Mouse (Mus musculus) C2C12 (cell line): ENCODE data around the gene Snrpd3.
"Not testable (repeated sequence)": the region's sequence is repeated elsewhere in the genome, so short reads cannot be mapped to it uniquely, and the experiment has no call there.

Experiments used
- CTCF ChIP-seq: IDR thresholded peaks from one replicate; pipeline ENCODE4 v1.5.1; 2011; ENCODE audit not compliant: control insufficient read depth, insufficient read depth, insufficient read length
- FOSL1 ChIP-seq: IDR thresholded peaks from one replicate; pipeline ENCODE4 v1.8.0; 2011; ENCODE audit warnings: mild to moderate bottlenecking, low read length; ENCODE audit not compliant: poor library complexity, insufficient read depth, severe bottlenecking
- MAX ChIP-seq: IDR thresholded peaks from one replicate; pipeline ENCODE4 v1.6.1; 2011; ENCODE audit warnings: mild to moderate bottlenecking, control low read depth
- MYOG ChIP-seq: IDR thresholded peaks from one replicate; pipeline ENCODE4 v1.6.1; 2011; ENCODE audit not compliant: control insufficient read depth, insufficient read length; ENCODE audit errors: extremely low read depth
- USF1 ChIP-seq: IDR thresholded peaks from one replicate; pipeline ENCODE4 v1.6.1; 2011; ENCODE audit warnings: low read depth, mild to moderate bottlenecking, control low read depth, moderate library complexity

DNA sequence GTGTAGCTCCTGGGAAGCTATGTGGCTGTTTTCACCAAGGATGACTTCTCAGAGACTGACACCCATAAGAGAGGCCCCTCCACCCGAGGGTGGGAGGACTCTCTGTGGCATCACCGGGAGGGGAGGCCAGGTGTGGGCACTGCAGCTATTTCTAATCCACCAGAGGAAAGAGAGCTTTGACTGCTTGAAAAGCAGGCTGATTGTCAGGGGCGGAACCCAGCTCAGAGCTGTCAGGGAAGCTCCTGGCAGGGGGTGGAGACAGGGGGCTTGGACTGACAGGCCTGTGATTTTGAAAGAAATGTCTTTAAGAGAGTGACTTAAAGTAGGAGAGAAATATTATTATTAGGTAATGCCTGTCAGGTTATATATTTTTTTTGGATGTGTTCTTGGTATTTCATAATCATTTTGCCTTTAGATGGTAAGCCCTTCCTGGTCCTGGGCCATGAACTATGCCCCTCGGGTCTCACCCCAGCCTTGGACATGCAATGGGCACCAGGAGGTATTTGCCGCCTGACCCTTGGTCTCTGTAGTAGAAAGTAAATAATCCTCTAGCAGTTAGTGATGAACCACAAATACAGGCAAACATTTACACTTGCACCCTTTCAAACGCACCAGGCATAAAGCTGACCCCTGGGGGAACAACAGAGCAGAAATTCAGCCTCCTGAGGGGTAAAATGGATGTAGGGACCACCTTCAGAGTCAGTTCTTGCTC lies 42.1 kb upstream of the Snrpd3 start:
- TF ChIP-seq CTCF, MAX, USF1, MYOG, FOSL1: not testable (repeated sequence)
